Mouse (Mus musculus) bone marrow, adult 2 months (tissue): Measurements from ENCODE around the gene Exoc4.

Source experiments
- CTCF ChIP-seq: fragments of 200-500 bp; IDR thresholded peaks from 2 replicates; pipeline ENCODE4 v1.5.1; 2011; ENCODE audit warnings: low read length, control low read depth; ENCODE audit not compliant: control insufficient read depth, insufficient read depth
- POLR2A ChIP-seq: fragments of 200-500 bp; IDR thresholded peaks from 2 replicates; pipeline ENCODE4 v1.6.1; 2011; ENCODE audit warnings: low read depth, mild to moderate bottlenecking, control low read depth, low read length, borderline replicate concordance; ENCODE audit not compliant: control insufficient read depth

GRCm38 (mm10) chr6:33828499-33828898, 579.6 kb downstream of the Exoc4 start:
- TF ChIP-seq CTCF, result no peak
- no peak for TF ChIP-seq POLR2A
